Mouse (Mus musculus): ENCODE data around the gene Dhrs2.

The Dhrs2 gene

GRCm38 (mm10) chr14:55221707-55222106 lies at the start of gene Dhrs2:
Gene Dhrs2, plus strand, starts transcription at chr14:55222007.
- peak; percentile 7 for DNase-seq (ENCODE audit: low read depth, low spot score)

- no peak for DNase-seq (ENCODE audit: low read depth, low spot score)
Observed at GRCm38 (mm10) chr14:55174164-55174563, 47.6 kb upstream of the Dhrs2 start.

GRCm38 (mm10) chr14:55177274-55177673 lies 44.5 kb upstream of the Dhrs2 start:
- peak; percentile 81 for DNase-seq (ENCODE audit: low read depth, low spot score)

- no peak for DNase-seq (ENCODE audit: low read depth, low spot score)
Observed at GRCm38 (mm10) chr14:55180951-55181350, 40.9 kb upstream of the Dhrs2 start.

- DNase-seq (ENCODE audit: low read depth, low spot score), result no peak
Observed at GRCm38 (mm10) chr14:55183231-55183630, 38.6 kb upstream of the Dhrs2 start.

- DNase-seq (ENCODE audit: low read depth, low spot score), result peak; percentile 95
Observed at GRCm38 (mm10) chr14:55184640-55185145, 37.1 kb upstream of the Dhrs2 start.

- no peak for DNase-seq (ENCODE audit: low read depth, low spot score)
Observed at GRCm38 (mm10) chr14:55188491-55188890, 33.3 kb upstream of the Dhrs2 start.

- DNase-seq (ENCODE audit: low read depth, low spot score), result peak; percentile 54
Observed at GRCm38 (mm10) chr14:55189351-55189769, 32.4 kb upstream of the Dhrs2 start.

GRCm38 (mm10) chr14:55193354-55193753 lies 28.5 kb upstream of the Dhrs2 start:
- no peak for DNase-seq (ENCODE audit: low read depth, low spot score)

GRCm38 (mm10) chr14:55193876-55194635 lies 27.8 kb upstream of the Dhrs2 start:
- DNase-seq (ENCODE audit: low read depth, low spot score), result no peak

GRCm38 (mm10) chr14:55194786-55195185 lies 27.0 kb upstream of the Dhrs2 start:
- no peak for DNase-seq (ENCODE audit: low read depth, low spot score)

GRCm38 (mm10) chr14:55197121-55197520 lies 24.7 kb upstream of the Dhrs2 start:
- no peak for DNase-seq (ENCODE audit: low read depth, low spot score)

- DNase-seq (ENCODE audit: low read depth, low spot score), result no peak
Observed at GRCm38 (mm10) chr14:55198187-55198586, 23.6 kb upstream of the Dhrs2 start.

- no peak for DNase-seq (ENCODE audit: low read depth, low spot score)
Observed at GRCm38 (mm10) chr14:55204544-55204943, 17.3 kb upstream of the Dhrs2 start.

GRCm38 (mm10) chr14:55205045-55205750 lies 16.6 kb upstream of the Dhrs2 start:
- peak; percentile 49 for DNase-seq (ENCODE audit: low read depth, low spot score)

- no peak for DNase-seq (ENCODE audit: low read depth, low spot score)
Observed at GRCm38 (mm10) chr14:55208306-55208705, 13.5 kb upstream of the Dhrs2 start.

GRCm38 (mm10) chr14:55213621-55214020 lies 8.2 kb upstream of the Dhrs2 start:
- DNase-seq (ENCODE audit: low read depth, low spot score), result no peak

- peak; percentile 76 for DNase-seq (ENCODE audit: low read depth, low spot score)
Observed at GRCm38 (mm10) chr14:55214507-55214906, 7.3 kb upstream of the Dhrs2 start.

GRCm38 (mm10) chr14:55223172-55223571 lies 1.4 kb downstream of the Dhrs2 start:
- DNase-seq (ENCODE audit: low read depth, low spot score), result no peak

- DNase-seq (ENCODE audit: low read depth, low spot score), result no peak
Observed at GRCm38 (mm10) chr14:55234639-55235038, 12.8 kb downstream of the Dhrs2 start.

GRCm38 (mm10) chr14:55236685-55237084 lies 14.9 kb downstream of the Dhrs2 start:
- no peak for DNase-seq (ENCODE audit: low read depth, low spot score)

- no peak for DNase-seq (ENCODE audit: low read depth, low spot score)
Observed at GRCm38 (mm10) chr14:55242664-55243063, 20.9 kb downstream of the Dhrs2 start.

- no peak for DNase-seq (ENCODE audit: low read depth, low spot score)
Observed at GRCm38 (mm10) chr14:55247181-55247580, 25.4 kb downstream of the Dhrs2 start.
